Mouse (Mus musculus): ENCODE measurements around the gene Clgn.

- no peak for TF ChIP-seq CTCF (IDR thresholded peaks at IDR 0.05; ENCODE audit: borderline replicate concordance, control insufficient read depth, extremely low read depth, insufficient read depth, low read length, poor library complexity)
- TF ChIP-seq POLR2A (IDR thresholded peaks at IDR 0.05; ENCODE audit: control insufficient read depth, extremely low read depth, insufficient read depth, low read length, poor library complexity): no peak
Measured at GRCm38 (mm10) chr8:83417970-83418369, 28.3 kb downstream of the Clgn start.

Data from thymus, adult 2 months (tissue).